Mouse (Mus musculus) neural tube, embryonic 15.5 days (tissue): ENCODE measurements around the gene Rarres2. TPM values are rescaled to one million over a fixed set of nuclear protein-coding genes. Genes with fewer than 3 reads are reported as not detected.
A peak's percentile ranks its signal among the peaks of the same experiment; 100 is the strongest.

Experiments used
- ATAC-seq: fragments of 200-750 bp; cut with Nextera tagmentation; 2 replicates; pipeline ENCODE4 v1.8.0; 2017; ENCODE audit warnings: mild to moderate bottlenecking, moderate TSS enrichment, moderate library complexity; ENCODE audit not compliant: low FRiP score
- H3K27ac ChIP-seq: fragments of 300-500 bp; sonication (generic); replicated peaks from 2 replicates; pipeline ENCODE4 v1.5.1; 2015; ENCODE audit warnings: mild to moderate bottlenecking, inconsistent platforms
- H3K27me3 ChIP-seq: fragments of 300-500 bp; sonication (generic); replicated peaks from 2 replicates; pipeline ENCODE4 v1.6.1; 2015; ENCODE audit warnings: inconsistent platforms
- H3K36me3 ChIP-seq: fragments of 300-500 bp; sonication (generic); 2 replicates; pipeline ENCODE4 v1.6.1; 2015; ENCODE audit warnings: inconsistent platforms
- H3K4me1 ChIP-seq: fragments of 300-500 bp; sonication (generic); 2 replicates; pipeline ENCODE4 v1.6.1; 2015; ENCODE audit warnings: inconsistent platforms
- H3K4me2 ChIP-seq: fragments of 300-500 bp; sonication (generic); 2 replicates; pipeline ENCODE4 v1.6.1; 2015; ENCODE audit warnings: inconsistent platforms, mild to moderate bottlenecking, moderate library complexity
- H3K4me3 ChIP-seq: fragments of 300-500 bp; sonication (generic); replicated peaks from 2 replicates; pipeline ENCODE4 v1.5.1; 2015; ENCODE audit warnings: mild to moderate bottlenecking, inconsistent platforms
- H3K9ac ChIP-seq: fragments of 300-500 bp; sonication (generic); replicated peaks from 2 replicates; pipeline ENCODE4 v1.6.1; 2015; ENCODE audit warnings: mild to moderate bottlenecking, inconsistent platforms
- H3K9me3 ChIP-seq: fragments of 300-500 bp; sonication (generic); replicated peaks from 2 replicates; pipeline ENCODE4 v1.6.1; 2016; ENCODE audit warnings: inconsistent platforms
- WGBS: fragments of 180-500 bp; shearing (Covaris S2); methylation state at CpG from one replicate; pipeline ENCODE4 v1.1.7; 2015; ENCODE audit warnings: mixed read lengths; 5-methylcytosine and 5-hydroxymethylcytosine counted together
- polyA plus RNA-seq: library from polyadenylated mRNA; unstranded; fragments of >200 nt; fragmentation: Nextera tagmentation; extraction: Ambion mirVana; gene quantifications from 2 replicates; pipeline ENCODE4 v1.2.1, GENCODE M21; 2015

Rarres2 gene
- polyA plus RNA-seq, 1 experiment from 2014 or later = 11.5 TPM

DNA sequence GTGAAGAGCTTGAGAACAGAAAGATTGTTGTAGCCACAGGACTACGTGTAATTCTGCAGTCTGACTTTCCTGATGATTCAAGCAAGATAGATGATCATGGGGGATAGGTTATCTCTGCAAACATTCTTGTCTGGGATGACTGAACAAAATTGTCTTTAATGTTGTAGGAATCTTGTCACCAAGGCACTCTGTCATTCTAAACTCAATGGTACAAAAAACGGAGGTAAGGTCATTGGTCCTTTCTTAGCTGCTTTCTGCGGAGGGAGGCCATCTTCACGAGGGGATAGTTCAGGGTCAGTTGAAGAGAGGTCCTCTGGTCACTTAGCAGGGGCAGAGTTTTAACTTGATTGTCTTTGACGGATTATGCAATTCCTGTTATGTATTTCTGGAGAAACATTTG lies 6.1 kb upstream of the Rarres2 start:
- H3K36me3 ChIP-seq = no peaks in the 10 kb centered on the region
- H3K9ac ChIP-seq = no peak overlapping the region
- ATAC-seq = no peak
- H3K4me3 ChIP-seq = no peak overlapping the region
- no peak overlapping the region for H3K27ac ChIP-seq
- H3K4me1 ChIP-seq = no peaks in the 10 kb centered on the region
- no peak overlapping the region for H3K4me2 ChIP-seq
- no peaks in the 10 kb centered on the region for H3K27me3 ChIP-seq
- no peaks in the 10 kb centered on the region for H3K9me3 ChIP-seq
- 72% methylated on average over 5 of the region's 5 CpGs for WGBS

DNA sequence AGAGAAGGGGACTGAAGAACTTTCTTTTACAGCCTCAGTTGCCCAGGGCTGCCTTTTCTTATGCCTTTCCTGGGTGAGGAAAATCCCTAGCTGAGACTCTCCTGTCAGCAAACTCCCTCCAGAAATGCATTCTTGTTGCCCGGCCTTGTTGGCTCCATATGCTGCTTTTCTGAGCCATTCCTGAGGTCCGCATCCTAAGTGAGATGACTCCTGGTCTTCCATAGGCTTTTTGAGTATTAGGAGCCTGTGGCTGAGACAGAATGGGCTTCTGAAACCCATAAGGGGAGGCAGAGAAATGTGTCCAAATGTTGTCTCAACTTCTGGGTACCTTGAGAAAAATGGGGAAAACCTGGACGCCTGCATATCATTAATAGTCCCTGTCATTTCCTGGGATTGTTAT lies 1.4 kb upstream of the Rarres2 start:
- Histone ChIP-seq H3K4me2 (no peak overlapping the region), H3K9me3 (no peaks in the 10 kb centered on the region), H3K4me1 (no peaks in the 10 kb centered on the region), H3K27ac (no peak overlapping the region), H3K27me3 (no peaks in the 10 kb centered on the region), H3K4me3 (no peak overlapping the region), H3K9ac (no peak overlapping the region), H3K36me3 (no peaks in the 10 kb centered on the region)
- ATAC-seq = no peak
- WGBS = 88% methylated on average over 3 of the region's 3 CpGs

DNA sequence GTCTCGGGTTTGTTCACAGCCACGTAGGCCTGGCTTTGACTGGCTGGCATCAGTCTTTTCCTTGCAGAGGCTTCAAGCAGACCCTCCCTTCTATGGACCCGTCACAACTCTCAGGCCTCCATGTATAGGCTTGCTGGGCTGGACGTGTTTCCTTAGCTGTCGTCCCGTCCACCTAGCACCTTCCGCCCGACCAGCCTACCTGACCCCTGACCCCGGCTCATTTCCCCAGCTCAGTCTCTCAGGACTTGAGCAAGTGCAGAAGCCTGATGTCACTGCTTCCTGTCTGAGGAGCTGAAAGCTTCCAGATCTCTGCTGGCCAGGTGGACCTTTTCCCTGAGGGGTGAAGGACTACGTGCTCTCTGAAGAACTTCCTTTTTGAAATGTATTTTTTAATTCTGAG lies 691 bp upstream of the Rarres2 start:
- no peak overlapping the region for H3K9ac ChIP-seq
- 77% methylated on average over 10 of the region's 10 CpGs for WGBS
- H3K9me3 ChIP-seq = no peaks in the 10 kb centered on the region
- ATAC-seq = no peak
- no peak overlapping the region for H3K27ac ChIP-seq
- no peaks in the 10 kb centered on the region for H3K27me3 ChIP-seq
- no peaks in the 10 kb centered on the region for H3K36me3 ChIP-seq
- H3K4me3 ChIP-seq = no peak overlapping the region
- peaks cover 3% of the 10 kb centered on the region; the same call in 1 of the 2 replicates for H3K4me1 ChIP-seq
- no peak overlapping the region for H3K4me2 ChIP-seq

DNA sequence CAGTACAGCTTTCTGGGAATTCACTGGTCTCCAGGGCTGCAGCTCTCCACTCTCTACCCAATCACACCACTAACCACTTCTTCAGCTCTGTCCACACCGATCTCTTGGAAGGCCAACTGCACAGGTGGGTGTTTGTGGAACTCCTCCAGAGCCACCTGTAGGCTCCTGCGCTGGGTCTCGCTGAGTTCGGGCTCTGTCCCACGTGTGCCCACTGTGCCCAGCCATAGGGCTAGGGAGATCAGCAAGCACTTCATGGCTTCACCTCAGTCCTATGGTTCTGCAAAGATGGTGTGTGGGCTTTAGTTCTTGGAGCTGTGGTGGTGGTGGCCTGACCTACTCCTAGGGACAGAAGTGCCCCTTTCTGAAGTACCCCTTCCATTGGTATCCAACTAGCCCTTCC lies 575 bp downstream of the Rarres2 start:
- WGBS = 88% methylated on average over 5 of the region's 5 CpGs
- ATAC-seq = no peak

DNA sequence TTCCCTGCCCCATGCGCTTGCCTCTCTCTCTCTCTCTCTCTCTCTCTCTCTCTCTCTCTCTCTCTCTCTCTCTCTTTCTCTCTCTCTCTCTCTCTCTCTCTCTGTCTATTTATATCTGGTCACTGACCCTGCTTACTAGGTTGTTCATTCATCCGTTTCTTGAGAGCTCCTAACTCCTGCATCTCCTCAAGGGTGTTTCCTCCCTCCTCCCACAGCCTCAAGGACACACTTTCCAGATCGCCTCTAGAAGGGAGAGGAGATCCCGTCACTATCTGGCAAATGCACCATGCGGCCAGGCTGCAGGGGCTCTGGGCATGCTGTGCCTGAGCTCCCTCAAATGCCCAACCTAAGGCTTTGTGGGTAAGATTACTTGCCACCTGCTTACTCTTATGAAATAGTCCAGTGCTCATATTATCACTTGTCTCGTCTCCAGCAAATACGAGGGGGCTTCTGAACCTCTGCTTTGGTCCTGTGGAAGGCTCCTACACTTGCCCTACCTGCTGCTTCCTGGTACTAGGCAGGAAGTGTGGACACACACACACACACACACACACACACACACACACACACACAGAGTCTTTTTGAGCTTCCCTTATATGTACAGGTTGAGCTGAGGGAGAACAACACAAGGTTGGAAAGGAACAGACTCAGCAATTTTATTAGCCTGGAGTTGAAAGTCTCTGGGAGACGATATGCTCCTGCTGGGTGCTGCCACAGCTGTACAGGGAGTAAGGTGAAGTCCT lies 3.4 kb downstream of the Rarres2 start:
- Histone ChIP-seq H3K9ac (no peak overlapping the region), H3K36me3 (peaks cover 9% of the 10 kb centered on the region), H3K27me3 (no peaks in the 10 kb centered on the region), H3K27ac (no peak overlapping the region), H3K4me2 (no peak overlapping the region), H3K9me3 (no peaks in the 10 kb centered on the region), H3K4me1 (peaks cover 3% of the 10 kb centered on the region; the same call in 1 of the 2 replicates), H3K4me3 (no peak overlapping the region)
- no peak for ATAC-seq
- 91% methylated on average over 8 of the region's 8 CpGs for WGBS

More for the DNA sequence above, 575 bp downstream of the Rarres2 start:
- Histone ChIP-seq H3K27me3 (no peaks in the 10 kb centered on the region), H3K9ac (no peak overlapping the region), H3K4me2 (no peak overlapping the region), H3K36me3 (no peaks in the 10 kb centered on the region), H3K4me1 (peaks cover 3% of the 10 kb centered on the region; the same call in 1 of the 2 replicates), H3K27ac (no peak overlapping the region), H3K4me3 (no peak overlapping the region), H3K9me3 (no peaks in the 10 kb centered on the region)

DNA sequence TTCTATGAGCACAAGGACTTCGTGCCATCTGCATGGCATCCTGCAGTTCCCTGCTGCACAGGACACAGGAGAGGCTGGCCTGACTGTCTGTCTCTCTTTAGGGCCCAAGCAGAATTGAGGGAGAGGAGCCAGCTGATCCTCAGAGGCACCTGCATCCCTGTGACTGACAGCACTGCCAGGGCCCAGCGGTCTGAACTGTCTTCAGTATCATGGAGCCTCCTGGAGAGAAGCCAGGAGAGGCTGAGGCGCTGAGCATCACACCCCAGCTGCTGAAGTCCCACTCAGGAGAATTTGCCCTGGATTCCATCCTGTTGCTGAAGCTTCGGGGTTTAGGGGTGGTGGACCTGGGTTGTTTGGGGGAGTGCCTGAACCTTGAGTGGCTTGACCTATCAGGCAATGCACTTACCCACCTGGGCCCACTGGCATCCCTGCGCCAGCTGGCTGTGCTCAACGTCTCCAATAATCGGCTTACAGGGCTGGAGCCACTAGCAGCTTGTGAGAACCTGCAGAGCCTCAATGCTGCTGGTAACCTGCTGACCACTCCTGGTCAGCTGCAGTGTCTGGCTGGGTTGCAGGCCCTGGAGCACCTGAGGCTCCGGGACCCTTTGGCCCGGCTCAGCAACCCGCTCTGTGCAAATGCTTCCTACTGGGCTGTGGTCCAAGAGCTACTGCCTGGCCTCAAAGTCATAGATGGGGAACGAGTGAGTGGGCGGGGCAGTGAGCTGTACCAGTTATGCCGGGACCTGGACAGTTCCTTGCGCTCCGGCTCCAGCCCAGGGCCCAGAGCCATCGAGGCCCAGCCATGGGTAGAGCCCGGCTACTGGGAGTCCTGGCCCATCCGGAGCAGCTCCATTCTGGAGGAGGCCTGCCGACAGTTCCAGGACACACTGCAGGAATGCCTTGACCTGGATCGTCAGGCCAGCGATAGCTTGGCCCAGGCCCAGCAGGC lies 4.3 kb downstream of the Rarres2 start:
- Histone ChIP-seq H3K4me2 (no peak overlapping the region), H3K4me3 (no peak overlapping the region), H3K9me3 (no peaks in the 10 kb centered on the region), H3K27me3 (no peaks in the 10 kb centered on the region), H3K4me1 (peaks cover 3% of the 10 kb centered on the region; the same call in 1 of the 2 replicates), H3K27ac (no peak overlapping the region), H3K36me3 (peaks cover 16% of the 10 kb centered on the region), H3K9ac (no peak overlapping the region)
- WGBS = 81% methylated on average over 21 of the region's 21 CpGs
- ATAC-seq = no peak

DNA sequence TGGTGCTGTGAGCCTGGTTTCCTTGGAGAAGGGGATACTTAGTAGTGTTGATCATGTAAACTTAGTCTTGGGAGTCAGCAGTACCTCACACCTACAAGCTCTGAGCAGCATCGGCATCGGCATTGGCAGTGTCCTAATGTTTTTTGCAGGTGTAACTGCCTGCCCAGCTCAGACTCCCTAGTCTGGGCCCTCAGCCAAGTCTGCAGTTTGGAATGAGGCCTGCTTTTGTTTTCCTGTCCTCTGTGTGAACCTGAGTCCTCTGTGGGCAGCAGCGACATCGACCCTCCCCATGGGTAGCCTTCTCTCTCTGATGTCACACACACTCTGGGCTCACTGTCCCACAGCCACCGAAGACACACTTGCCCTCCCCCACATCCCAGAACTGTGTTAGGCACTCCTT lies 6.3 kb downstream of the Rarres2 start:
- WGBS = 45% methylated on average over 5 of the region's 5 CpGs
- H3K4me1 ChIP-seq = peaks cover 3% of the 10 kb centered on the region; the same call in 1 of the 2 replicates
- no peak overlapping the region for H3K27ac ChIP-seq
- no peak overlapping the region for H3K4me3 ChIP-seq
- no peak overlapping the region for H3K4me2 ChIP-seq
- peaks cover 18% of the 10 kb centered on the region for H3K36me3 ChIP-seq
- no peak for ATAC-seq
- H3K27me3 ChIP-seq = no peaks in the 10 kb centered on the region
- no peaks in the 10 kb centered on the region for H3K9me3 ChIP-seq
- H3K9ac ChIP-seq = no peak overlapping the region

DNA sequence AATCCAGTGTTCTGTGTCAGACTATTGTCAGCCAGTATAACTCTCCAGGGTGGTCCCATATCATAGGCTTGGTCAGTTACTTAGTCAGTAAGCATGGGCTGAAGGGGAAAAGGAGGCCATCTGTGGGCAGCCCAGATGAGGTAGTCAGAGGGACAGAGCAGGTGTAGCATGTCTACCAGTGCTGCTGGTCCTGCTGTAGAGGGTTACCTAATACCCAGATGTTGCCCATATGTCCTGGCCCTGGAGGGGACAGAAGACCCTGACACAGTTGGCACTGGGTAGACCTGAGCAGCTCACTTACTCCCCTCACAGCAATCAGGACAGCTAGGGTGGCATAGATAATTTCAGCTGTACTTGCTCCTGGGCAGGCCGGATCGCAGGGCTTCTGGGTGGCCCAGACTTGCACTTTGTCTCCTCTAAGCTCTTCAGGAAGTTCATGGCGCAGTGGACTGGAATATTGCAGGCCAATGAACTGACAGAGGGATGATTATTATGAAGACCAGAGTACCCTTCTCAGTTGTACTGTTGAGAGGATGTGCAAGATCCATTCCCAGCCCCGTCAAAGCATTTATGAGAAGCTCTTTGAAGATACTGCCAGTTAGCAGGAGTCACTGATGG lies 6.8 kb downstream of the Rarres2 start:
- no peak overlapping the region for H3K27ac ChIP-seq
- no peaks in the 10 kb centered on the region for H3K27me3 ChIP-seq
- WGBS = 89% methylated on average over 4 of the region's 4 CpGs
- peaks cover 21% of the 10 kb centered on the region for H3K36me3 ChIP-seq
- H3K4me3 ChIP-seq = no peak overlapping the region
- H3K4me2 ChIP-seq = no peak overlapping the region
- H3K9ac ChIP-seq = no peak overlapping the region
- ATAC-seq = no peak
- H3K9me3 ChIP-seq = no peaks in the 10 kb centered on the region
- peaks cover 3% of the 10 kb centered on the region; the same call in 1 of the 2 replicates for H3K4me1 ChIP-seq

DNA sequence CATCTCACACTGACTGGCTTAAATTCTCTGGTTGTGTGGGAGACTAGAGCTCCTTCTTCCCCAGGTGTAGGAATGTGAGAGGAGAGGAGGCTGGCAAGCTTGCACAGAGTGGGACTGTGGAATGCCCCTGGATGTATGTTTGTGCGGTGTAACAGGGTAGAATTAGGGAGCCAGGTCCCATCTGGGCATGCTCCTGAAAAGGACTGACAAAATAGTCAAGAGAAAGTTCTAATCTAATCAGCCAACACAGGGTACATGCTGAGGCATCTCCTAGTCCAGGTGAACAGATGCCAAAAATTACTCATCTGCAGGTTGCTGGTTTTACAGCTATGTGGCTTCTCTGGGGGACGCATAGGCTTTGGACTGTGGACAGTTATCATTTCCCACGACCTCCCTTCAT lies 16.6 kb downstream of the Rarres2 start:
- Histone ChIP-seq H3K27ac (0 out of 2 replicates have a peak overlapping the region, but pooled peaks have one; percentile 97), H3K9ac (no peak overlapping the region), H3K4me2 (peak overlapping the region; percentile 71), H3K9me3 (no peaks in the 10 kb centered on the region), H3K36me3 (peaks cover 26% of the 10 kb centered on the region), H3K27me3 (no peaks in the 10 kb centered on the region), H3K4me1 (peaks cover 20% of the 10 kb centered on the region), H3K4me3 (no peak overlapping the region; the same call in 1 of the 2 replicates)
- no peak for ATAC-seq
- 94% methylated on average over 3 of the region's 3 CpGs for WGBS

DNA sequence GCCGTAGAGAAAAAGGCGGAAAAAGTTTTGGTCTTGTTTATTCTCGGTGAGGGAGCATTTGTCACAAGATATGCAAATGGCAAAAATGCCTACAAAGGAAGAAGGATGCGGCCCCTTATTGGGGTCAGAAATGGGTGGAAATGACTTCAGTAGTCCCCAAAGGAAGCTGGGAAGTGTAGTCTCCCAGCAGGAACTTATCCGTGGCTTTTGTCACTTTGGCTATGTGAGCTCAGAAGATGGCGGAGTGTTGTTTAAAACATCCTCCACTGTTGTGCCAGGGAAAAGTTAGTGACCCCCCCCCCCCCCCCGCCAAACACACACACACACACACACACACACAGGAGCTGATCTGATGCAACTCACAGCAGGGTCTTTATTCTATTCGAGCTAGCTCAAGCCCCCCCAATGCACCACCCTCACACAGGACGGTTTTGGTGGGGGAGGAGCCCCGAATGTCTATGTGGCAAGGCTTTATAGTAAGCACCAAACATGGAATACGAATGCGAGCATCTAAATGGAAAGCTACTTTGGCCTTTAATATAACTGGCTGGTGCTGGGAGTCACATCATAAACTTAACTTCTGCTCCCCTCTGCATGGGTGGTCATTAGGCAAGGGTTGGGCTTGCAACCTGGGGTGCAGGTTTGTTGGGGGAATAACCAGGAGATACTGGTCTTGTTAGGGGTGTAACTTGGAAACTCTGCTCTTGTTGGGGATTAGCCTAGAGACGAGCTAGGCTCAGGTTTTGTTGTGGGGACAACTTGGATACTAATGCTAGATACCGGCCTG lies 17.3 kb downstream of the Rarres2 start:
- H3K4me1 ChIP-seq = peaks cover 20% of the 10 kb centered on the region
- WGBS = 26% methylated on average over 14 of the region's 14 CpGs
- peak overlapping the region; percentile 97 for H3K27ac ChIP-seq
- no peaks in the 10 kb centered on the region for H3K27me3 ChIP-seq
- H3K4me3 ChIP-seq = peak overlapping the region; percentile 56
- H3K36me3 ChIP-seq = peaks cover 22% of the 10 kb centered on the region
- ATAC-seq = peak; percentile 90
- peak overlapping the region; percentile 70 for H3K9ac ChIP-seq
- H3K9me3 ChIP-seq = no peaks in the 10 kb centered on the region
- peak overlapping the region; percentile 71 for H3K4me2 ChIP-seq
